Mouse (Mus musculus): ENCODE measurements around the gene Olig1. TPM values are rescaled to one million over a fixed set of nuclear protein-coding genes. Genes with fewer than 3 reads are reported as not detected.

The Olig1 gene
- polyA plus RNA-seq, 1 experiment from 2014 or later, result not detected

DNA sequence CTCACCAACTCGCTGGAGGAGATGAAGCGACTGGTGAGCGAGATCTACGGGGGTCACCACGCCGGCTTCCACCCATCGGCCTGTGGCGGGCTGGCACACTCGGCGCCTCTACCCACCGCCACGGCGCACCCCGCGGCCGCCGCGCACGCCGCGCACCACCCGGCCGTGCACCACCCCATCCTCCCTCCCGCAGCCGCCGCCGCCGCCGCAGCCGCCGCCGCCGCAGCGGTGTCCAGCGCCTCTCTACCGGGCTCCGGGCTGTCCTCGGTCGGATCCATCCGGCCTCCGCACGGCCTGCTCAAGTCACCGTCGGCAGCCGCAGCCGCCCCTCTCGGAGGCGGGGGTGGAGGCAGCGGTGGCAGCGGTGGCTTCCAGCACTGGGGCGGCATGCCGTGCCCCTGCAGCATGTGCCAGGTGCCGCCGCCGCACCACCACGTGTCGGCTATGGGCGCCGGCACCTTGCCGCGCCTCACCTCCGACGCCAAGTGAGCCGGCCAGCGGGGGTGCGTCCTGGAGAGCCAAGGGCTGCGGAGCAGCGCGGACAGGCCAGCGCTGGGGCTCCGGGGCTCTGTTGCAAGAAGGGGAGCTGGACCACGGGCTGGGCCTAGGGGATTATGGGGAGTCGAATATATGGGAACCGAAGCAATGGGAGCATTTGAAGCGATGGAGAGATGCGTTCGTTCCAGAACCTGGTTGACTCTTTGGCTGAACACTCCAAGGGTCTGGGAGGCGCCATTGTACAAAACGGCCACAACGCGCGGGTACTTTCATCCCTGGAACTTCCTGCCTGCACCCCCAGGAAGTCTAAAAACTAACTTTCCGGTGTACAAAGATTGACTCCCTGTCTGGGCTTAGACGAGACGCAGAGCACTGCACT is 42.5 kb upstream of the Olig1 start:
- Histone ChIP-seq H3K4me1 (replicated peaks) (peaks cover 36% of the 10 kb centered on the region), H3K9me3 (replicated peaks) (no peaks in the 10 kb centered on the region), H3K4me3 (peak overlapping the region; percentile 20), H3K36me3 (no peaks in the 10 kb centered on the region), H3K9ac (no peak overlapping the region), H3K4me2 (peak overlapping the region; percentile 33), H3K27ac (ENCODE audit: poor library complexity, severe bottlenecking) (no peak overlapping the region), H3K27me3 (replicated peaks) (peaks cover 100% of the 10 kb centered on the region)
- WGBS, result 1% methylated on average over 83 of the region's 85 CpGs
- ATAC-seq (ENCODE audit: insufficient number of reproducible peaks, low FRiP score), result 0 out of 2 replicates have a peak, but pooled peaks have one; percentile 10

DNA sequence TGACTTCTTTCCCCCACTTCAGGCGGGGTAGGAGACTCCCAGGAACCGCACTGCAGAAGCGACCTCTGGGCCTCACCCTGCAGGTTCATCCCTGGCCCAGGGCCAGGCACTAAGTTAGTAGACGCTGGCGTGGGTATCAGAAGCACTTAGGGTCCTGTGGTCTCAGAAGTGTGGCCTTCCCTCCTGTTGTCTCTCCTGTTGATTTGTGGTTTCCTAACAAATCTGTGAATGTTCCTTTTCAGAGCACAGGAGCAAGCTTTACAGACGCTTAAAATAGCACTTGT is 41.9 kb upstream of the Olig1 start:
- Histone ChIP-seq H3K27me3 (replicated peaks) (peaks cover 100% of the 10 kb centered on the region), H3K27ac (ENCODE audit: poor library complexity, severe bottlenecking) (no peak overlapping the region), H3K9ac (no peak overlapping the region), H3K4me2 (no peak overlapping the region), H3K36me3 (no peaks in the 10 kb centered on the region), H3K4me3 (no peak overlapping the region), H3K4me1 (replicated peaks) (peaks cover 30% of the 10 kb centered on the region), H3K9me3 (replicated peaks) (no peaks in the 10 kb centered on the region)
- WGBS, result 1% methylated on average over 6 of the region's 6 CpGs
- no peak for ATAC-seq (ENCODE audit: insufficient number of reproducible peaks, low FRiP score)

DNA sequence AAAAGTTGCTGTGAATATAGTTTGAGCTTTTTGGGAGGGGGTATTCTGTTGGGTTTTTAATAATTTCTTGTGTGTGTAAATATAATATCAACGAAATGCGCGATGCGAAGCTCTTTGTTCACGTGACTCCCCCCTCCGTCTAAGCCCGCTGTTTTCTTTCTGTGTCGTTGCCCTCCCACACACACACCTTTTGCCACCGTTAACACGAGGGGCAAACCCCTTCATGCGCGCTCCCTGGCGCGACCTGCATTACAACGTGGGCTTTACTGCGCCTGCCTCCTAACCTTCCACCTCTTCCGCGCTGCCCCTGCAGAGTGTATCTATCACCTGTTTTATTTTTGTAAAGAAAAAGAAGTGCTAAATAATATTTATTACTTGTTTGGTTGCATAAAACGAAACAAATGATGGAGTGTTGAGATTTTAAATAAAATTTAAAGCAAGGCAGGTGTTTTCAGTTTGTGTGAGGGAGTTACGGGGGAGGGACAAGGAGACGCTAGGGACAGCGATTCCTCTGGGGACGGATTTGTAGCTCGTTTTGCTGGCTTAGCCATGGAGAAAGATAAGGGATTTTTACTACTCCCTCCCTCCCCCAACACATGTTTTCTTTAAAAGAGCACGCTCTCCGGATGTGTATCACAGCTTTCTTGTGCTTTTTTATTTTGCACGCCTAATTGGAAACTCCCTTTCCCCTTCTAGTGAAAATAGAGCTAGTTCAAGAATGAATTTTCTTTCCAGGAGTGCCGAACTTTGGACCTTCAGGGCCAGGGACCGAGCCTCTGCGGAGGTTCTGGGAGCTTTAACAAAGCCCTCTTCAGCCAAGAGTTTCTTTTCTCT is 41.1 kb upstream of the Olig1 start:
- H3K4me3 ChIP-seq, result no peak overlapping the region
- no peak overlapping the region for H3K27ac ChIP-seq (ENCODE audit: poor library complexity, severe bottlenecking)
- 5% methylated on average over 30 of the region's 30 CpGs for WGBS
- no peak overlapping the region for H3K4me2 ChIP-seq
- no peak overlapping the region for H3K9ac ChIP-seq
- H3K36me3 ChIP-seq, result no peaks in the 10 kb centered on the region
- H3K4me1 ChIP-seq (replicated peaks), result peaks cover 26% of the 10 kb centered on the region
- no peak for ATAC-seq (ENCODE audit: insufficient number of reproducible peaks, low FRiP score)
- H3K9me3 ChIP-seq (replicated peaks), result no peaks in the 10 kb centered on the region
- peaks cover 100% of the 10 kb centered on the region for H3K27me3 ChIP-seq (replicated peaks)

DNA sequence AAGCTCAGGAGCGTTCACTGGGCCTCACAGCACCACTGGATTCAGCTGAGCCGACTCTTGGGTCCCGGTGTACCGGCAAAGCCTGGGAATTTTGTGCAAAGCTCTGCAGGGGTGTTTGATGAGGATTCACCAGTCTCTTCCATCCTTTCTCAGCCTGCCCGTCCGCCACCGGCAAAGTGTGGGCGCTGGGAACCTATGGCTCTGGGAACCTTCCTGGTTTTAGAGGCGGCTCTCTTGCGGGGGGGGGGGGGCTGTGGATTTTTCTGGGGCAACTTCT is 40.6 kb upstream of the Olig1 start:
- Histone ChIP-seq H3K9me3 (replicated peaks) (no peaks in the 10 kb centered on the region), H3K4me2 (no peak overlapping the region), H3K9ac (no peak overlapping the region), H3K4me1 (replicated peaks) (peaks cover 26% of the 10 kb centered on the region), H3K27ac (ENCODE audit: poor library complexity, severe bottlenecking) (no peak overlapping the region), H3K36me3 (no peaks in the 10 kb centered on the region), H3K4me3 (no peak overlapping the region), H3K27me3 (replicated peaks) (peaks cover 100% of the 10 kb centered on the region)
- no peak for ATAC-seq (ENCODE audit: insufficient number of reproducible peaks, low FRiP score)
- WGBS, result 5% methylated on average over 10 of the region's 10 CpGs

DNA sequence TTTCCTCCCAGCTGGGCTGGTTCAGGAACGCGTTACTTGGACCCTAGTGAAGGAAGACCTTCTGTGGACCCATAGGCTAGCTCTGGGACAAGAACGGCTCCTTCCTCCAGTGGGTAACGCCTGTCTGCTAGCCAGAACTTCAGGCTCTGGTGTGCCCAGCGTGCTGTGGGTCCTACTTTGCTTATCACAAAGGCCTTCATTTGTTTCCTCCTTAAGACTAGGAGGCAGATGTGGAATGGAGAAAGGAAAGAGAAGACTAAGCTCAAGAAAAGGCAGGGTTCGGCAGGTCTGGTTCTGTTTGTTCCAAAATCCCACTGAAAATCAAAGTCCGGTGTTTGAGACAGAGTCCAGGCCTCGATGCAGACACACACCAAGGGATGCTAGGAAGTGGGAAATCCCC is 39.9 kb upstream of the Olig1 start:
- Histone ChIP-seq H3K4me3 (no peak overlapping the region), H3K9ac (no peak overlapping the region), H3K4me2 (no peak overlapping the region), H3K27me3 (replicated peaks) (peaks cover 100% of the 10 kb centered on the region), H3K4me1 (replicated peaks) (peaks cover 25% of the 10 kb centered on the region), H3K27ac (ENCODE audit: poor library complexity, severe bottlenecking) (no peak overlapping the region), H3K9me3 (replicated peaks) (no peaks in the 10 kb centered on the region), H3K36me3 (no peaks in the 10 kb centered on the region)
- WGBS, result 14% methylated on average over 8 of the region's 8 CpGs
- ATAC-seq (ENCODE audit: insufficient number of reproducible peaks, low FRiP score), result no peak

DNA sequence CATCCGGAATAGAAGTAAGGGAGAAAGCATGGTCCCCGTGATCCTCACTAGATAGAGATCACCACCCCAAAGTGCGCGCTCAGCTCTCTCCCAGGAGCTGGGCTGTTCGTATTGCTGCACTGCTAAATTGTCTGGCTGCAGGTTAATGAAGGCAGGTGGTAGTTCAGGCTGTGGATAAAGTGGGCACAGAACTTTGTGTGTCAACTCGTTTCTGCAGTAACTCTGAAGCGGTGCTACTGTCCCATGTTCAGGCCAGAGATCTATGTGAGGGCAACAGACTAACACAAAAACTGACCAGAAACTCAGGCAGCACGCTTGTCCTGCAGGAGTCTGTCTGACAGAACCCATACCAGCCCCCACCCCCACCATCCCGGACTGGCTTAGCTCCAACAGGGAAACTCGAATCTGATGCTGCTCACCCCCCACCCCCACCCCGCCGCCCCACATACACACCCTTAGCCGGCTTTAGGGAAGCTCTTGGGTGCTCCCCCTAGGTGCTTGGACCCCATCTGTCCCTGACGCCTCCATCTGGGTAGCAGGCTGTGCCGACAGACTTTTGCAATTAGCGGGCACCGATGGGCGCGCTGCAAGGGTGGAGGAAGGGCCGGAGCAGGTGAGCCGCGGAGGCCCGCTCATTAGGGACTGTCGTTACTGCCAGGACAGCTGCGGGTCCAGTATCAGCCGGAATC is 37.6 kb upstream of the Olig1 start:
- H3K36me3 ChIP-seq, result no peaks in the 10 kb centered on the region
- H3K27ac ChIP-seq (ENCODE audit: poor library complexity, severe bottlenecking), result no peak overlapping the region
- H3K27me3 ChIP-seq (replicated peaks), result peaks cover 100% of the 10 kb centered on the region
- no peak overlapping the region for H3K4me3 ChIP-seq
- 4% methylated on average over 26 of the region's 26 CpGs for WGBS
- H3K9me3 ChIP-seq (replicated peaks), result no peaks in the 10 kb centered on the region
- no peak overlapping the region for H3K9ac ChIP-seq
- 0 out of 2 replicates have a peak overlapping the region, but pooled peaks have one; percentile 6 for H3K4me2 ChIP-seq
- no peak for ATAC-seq (ENCODE audit: insufficient number of reproducible peaks, low FRiP score)
- peaks cover 3% of the 10 kb centered on the region; the same call in 1 of the 2 replicates for H3K4me1 ChIP-seq (replicated peaks)

DNA sequence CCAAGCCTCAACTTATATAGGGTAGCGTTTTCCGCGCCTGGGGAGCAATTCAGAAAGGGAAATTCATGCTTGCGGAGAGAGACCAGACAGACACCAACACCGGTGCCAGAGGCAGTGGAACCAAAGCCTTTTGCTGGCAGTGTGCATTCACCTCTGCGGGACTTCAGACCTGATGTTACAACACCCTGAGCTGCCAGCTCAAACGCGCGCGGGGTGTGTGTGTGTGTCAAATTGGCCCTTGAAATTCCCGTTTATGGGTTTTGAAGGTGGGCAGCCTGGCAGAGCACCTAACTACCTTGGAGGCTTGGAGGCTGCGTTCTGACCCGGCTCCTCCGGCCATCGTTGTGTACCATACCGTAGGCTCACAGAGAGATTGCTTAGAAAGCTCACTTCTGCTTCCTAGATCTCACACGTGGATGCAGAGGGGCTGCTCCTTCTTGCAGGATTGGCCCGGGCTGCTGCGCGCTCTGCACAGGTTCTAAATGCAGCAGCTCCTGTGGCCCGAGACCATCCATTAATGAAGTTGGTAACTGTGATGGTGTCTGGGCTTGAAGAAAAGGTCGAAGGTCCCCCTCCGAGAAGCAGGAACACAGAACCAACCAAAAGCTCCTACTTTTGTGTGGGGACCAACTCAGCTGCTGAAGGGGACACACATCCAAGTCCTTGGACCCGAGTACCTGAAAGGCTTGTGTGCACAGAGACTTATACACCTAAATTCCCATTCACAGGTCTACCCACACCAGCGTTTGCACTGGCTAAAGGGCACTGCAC is 36.9 kb upstream of the Olig1 start:
- Histone ChIP-seq H3K9me3 (replicated peaks) (no peaks in the 10 kb centered on the region), H3K4me2 (0 out of 2 replicates have a peak overlapping the region, but pooled peaks have one; percentile 6), H3K4me3 (no peak overlapping the region), H3K27me3 (replicated peaks) (peaks cover 100% of the 10 kb centered on the region), H3K9ac (no peak overlapping the region), H3K4me1 (replicated peaks) (no peaks in the 10 kb centered on the region), H3K36me3 (no peaks in the 10 kb centered on the region), H3K27ac (ENCODE audit: poor library complexity, severe bottlenecking) (no peak overlapping the region)
- ATAC-seq (ENCODE audit: insufficient number of reproducible peaks, low FRiP score), result no peak
- WGBS, result 6% methylated on average over 25 of the region's 25 CpGs

DNA sequence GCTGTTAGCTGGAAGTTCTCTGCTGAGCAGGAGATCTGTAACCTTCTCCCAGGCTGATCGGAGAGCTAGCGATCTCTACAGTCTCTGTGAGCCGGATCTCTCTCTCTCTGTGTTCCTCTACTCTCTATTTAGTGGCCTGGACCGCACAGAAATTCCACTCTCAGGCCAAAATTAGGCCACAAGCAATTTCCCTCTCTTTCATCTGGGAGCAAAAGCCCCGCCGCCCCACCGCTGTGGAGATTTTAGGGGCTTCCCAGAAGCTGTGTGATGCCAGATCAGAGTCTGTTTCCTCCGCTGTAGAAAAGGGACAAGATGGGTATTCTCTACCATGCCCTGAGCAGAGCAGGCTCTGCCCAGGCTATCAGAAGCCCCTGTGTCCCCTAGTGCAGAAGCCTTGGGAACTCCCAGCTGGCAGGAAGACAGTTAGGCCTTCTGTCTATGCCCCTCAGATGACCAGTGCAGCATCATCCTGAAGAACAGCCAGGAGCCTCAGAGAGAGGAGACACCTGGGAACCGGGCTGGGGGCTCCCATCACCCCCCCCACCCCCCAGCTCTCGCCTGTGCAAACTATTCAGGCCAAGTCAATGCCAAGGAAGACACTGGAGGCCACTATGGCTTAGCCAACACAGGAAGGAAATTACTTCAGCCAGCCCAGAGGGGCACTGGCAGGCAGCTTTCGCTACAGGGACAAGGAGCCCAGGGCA is 36.2 kb upstream of the Olig1 start:
- Histone ChIP-seq H3K36me3 (no peaks in the 10 kb centered on the region), H3K27me3 (replicated peaks) (peaks cover 100% of the 10 kb centered on the region), H3K9ac (no peak overlapping the region), H3K4me1 (replicated peaks) (no peaks in the 10 kb centered on the region), H3K4me3 (no peak overlapping the region), H3K27ac (ENCODE audit: poor library complexity, severe bottlenecking) (no peak overlapping the region), H3K9me3 (replicated peaks) (no peaks in the 10 kb centered on the region), H3K4me2 (no peak overlapping the region)
- no peak for ATAC-seq (ENCODE audit: insufficient number of reproducible peaks, low FRiP score)
- 22% methylated on average over 11 of the region's 11 CpGs for WGBS

DNA sequence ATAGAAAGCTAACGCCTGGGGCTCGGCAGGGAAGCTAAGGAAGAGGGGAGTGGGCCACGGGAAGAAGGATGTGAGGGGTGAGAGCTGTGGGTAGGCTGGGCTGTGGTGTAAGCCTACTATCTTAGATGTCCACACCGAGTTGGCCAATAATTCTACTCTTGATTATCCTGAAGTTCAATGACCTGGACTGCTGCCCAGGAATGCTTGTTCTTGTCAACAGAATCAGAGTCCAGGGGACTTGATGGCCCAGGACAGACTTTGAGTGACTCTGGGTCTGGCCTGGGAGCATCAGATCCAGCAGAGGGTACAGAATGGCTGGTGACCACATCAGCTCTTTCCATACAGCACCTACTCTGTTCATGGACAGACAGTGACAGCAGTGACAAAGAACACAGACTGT is 30.5 kb upstream of the Olig1 start:
- Histone ChIP-seq H3K36me3 (no peaks in the 10 kb centered on the region), H3K9me3 (replicated peaks) (no peaks in the 10 kb centered on the region), H3K9ac (no peak overlapping the region), H3K4me2 (no peak overlapping the region), H3K4me1 (replicated peaks) (no peaks in the 10 kb centered on the region), H3K27me3 (replicated peaks) (peaks cover 78% of the 10 kb centered on the region), H3K4me3 (no peak overlapping the region), H3K27ac (ENCODE audit: poor library complexity, severe bottlenecking) (no peak overlapping the region)
- 46% methylated on average over 4 of the region's 4 CpGs for WGBS
- no peak for ATAC-seq (ENCODE audit: insufficient number of reproducible peaks, low FRiP score)

DNA sequence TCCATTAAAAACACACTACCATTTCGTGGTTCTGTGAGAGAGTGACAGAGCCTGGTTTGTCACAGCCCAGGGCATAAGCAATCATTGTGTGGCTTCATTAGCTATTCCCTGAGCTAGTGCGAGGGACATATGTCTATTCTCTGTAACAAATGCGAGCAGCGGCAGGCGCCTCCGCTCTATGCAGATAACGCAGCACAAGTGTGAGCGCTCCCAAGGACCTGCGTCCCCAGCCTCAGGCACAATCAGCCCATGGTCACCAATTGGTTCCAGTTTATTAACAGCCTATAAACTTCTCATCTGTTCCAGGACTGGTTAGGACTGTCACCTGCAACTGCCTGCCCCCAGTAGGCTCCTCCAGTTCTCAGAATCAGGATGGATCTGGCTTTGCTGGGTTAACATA is 23.3 kb upstream of the Olig1 start:
- Histone ChIP-seq H3K4me2 (no peak overlapping the region), H3K4me3 (no peak overlapping the region), H3K27ac (ENCODE audit: poor library complexity, severe bottlenecking) (no peak overlapping the region), H3K9me3 (replicated peaks) (no peaks in the 10 kb centered on the region), H3K27me3 (replicated peaks) (peaks cover 49% of the 10 kb centered on the region), H3K4me1 (replicated peaks) (no peaks in the 10 kb centered on the region), H3K36me3 (no peaks in the 10 kb centered on the region), H3K9ac (no peak overlapping the region)
- 46% methylated on average over 9 of the region's 9 CpGs for WGBS
- ATAC-seq (ENCODE audit: insufficient number of reproducible peaks, low FRiP score), result no peak

Measured in heart, embryonic 12.5 days (tissue).